ENCODE assay signal across 20 mouse cellular contexts in genomic region chr8:128650331-128650855, GRCm38 (mm10). TPM values are rescaled to one million over a fixed set of nuclear protein-coding genes. Genes with fewer than 3 reads are reported as not detected.
A peak's percentile ranks its signal among the peaks of the same experiment; 100 is the strongest.
DNase-seq lines count a peak whose midpoint lies in the region; ATAC-seq and TF ChIP-seq lines count a peak whose summit lies in the region.
"Had no signal": no experiment of that assay in that cellular context is flagged by ENCODE, and none has a peak within 500 bp of the region (broad histone marks: within the 10 kb centered on the region; RNA-seq: fewer than 3 reads in every experiment).

No protein-coding gene starts in this region.

- H3K27ac ChIP-seq in lung, postnatal 0 days (ENCODE audit: low read length) = no peak overlapping the region
- peak overlapping the region; percentile 72 for H3K27ac ChIP-seq in heart, embryonic 15.5 days
- no peak overlapping the region for H3K27ac ChIP-seq in forebrain, embryonic 12.5 days
- H3K27ac ChIP-seq: lung, embryonic 15.5 days; midbrain, embryonic 10.5 days; stomach, postnatal 0 days had no signal

- 76% methylated on average over 2 of the region's 2 CpGs for WGBS in lung, postnatal 0 days
- WGBS in heart, embryonic 15.5 days = 39% methylated on average over 2 of the region's 2 CpGs
- WGBS in forebrain, embryonic 12.5 days = 95% methylated on average over 2 of the region's 2 CpGs

- H3K9me3 ChIP-seq in lung, postnatal 0 days (ENCODE audit: low read length) = no peaks in the 10 kb centered on the region
- no peaks in the 10 kb centered on the region for H3K9me3 ChIP-seq in heart, embryonic 15.5 days (replicated peaks)
- H3K9me3 ChIP-seq in forebrain, embryonic 12.5 days = no peaks in the 10 kb centered on the region
- H3K9me3 ChIP-seq: lung, embryonic 15.5 days; midbrain, embryonic 10.5 days had no signal

- H3K27me3 ChIP-seq in lung, postnatal 0 days (replicated peaks; ENCODE audit: insufficient read depth, low read length) = no peaks in the 10 kb centered on the region
- no peaks in the 10 kb centered on the region for H3K27me3 ChIP-seq in heart, embryonic 15.5 days
- peaks cover 3% of the 10 kb centered on the region; the same call in 1 of the 2 replicates for H3K27me3 ChIP-seq in forebrain, embryonic 12.5 days
- H3K27me3 ChIP-seq: lung, embryonic 15.5 days had no signal

- no peaks in the 10 kb centered on the region for H3K36me3 ChIP-seq in lung, postnatal 0 days (ENCODE audit: insufficient read depth, low read length)
- no peaks in the 10 kb centered on the region for H3K36me3 ChIP-seq in heart, embryonic 15.5 days
- no peaks in the 10 kb centered on the region for H3K36me3 ChIP-seq in forebrain, embryonic 12.5 days (replicated peaks)
- H3K36me3 ChIP-seq: lung, embryonic 15.5 days; midbrain, embryonic 10.5 days had no signal

- DNase-seq in gastrocnemius, adult 8-10 months (ENCODE audit: low spot score in 2 of 2) = peak; percentile 11 to 27
- DNase-seq in gastrocnemius, postnatal 36 days = no peak
- DNase-seq in lung, postnatal 0 days (ENCODE audit: low spot score) = peak; percentile 18
- no peak for DNase-seq in lung, postnatal 25 days (ENCODE audit: low spot score)
- DNase-seq in skeletal muscle tissue, adult 2 months (ENCODE audit: low read depth, low spot score) = peak; percentile 49
- DNase-seq in lung, postnatal 4 days = no peak
- DNase-seq: adrenal gland, adult 2 months; B cell, adult 2 months; cerebellum, adult 8-10 months; forebrain, postnatal 0 days; kidney, adult 2 months; kidney, postnatal 36 days; retina, postnatal 1 day; thymus, postnatal 14 days had no signal

- intact Hi-C loops in gastrocnemius, postnatal 36 days (cut with DNase I) = no loop called here

- no peak overlapping the region for H3K4me3 ChIP-seq in lung, postnatal 0 days (ENCODE audit: low read depth, low read length)
- no peak overlapping the region for H3K4me3 ChIP-seq in heart, embryonic 15.5 days
- H3K4me3 ChIP-seq in forebrain, embryonic 12.5 days (replicated peaks) = no peak overlapping the region
- H3K4me3 ChIP-seq: lung, embryonic 15.5 days; midbrain, embryonic 10.5 days had no signal

- TF ChIP-seq CTCF in lung, postnatal 0 days (IDR thresholded peaks at IDR 0.05) = no peak

- ATAC-seq in lung, postnatal 0 days = no peak
- no peak; the same call in 1 of the 2 replicates for ATAC-seq in heart, embryonic 15.5 days (replicated peaks; ENCODE audit: insufficient number of reproducible peaks, insufficient read depth, low FRiP score, low read depth)
- ATAC-seq in forebrain, embryonic 12.5 days (ENCODE audit: low FRiP score) = no peak
- ATAC-seq: forebrain, postnatal 0 days; hindbrain, embryonic 16.5 days had no signal

- H3K9ac ChIP-seq in lung, postnatal 0 days (replicated peaks; ENCODE audit: low read depth) = no peak overlapping the region
- no peak overlapping the region for H3K9ac ChIP-seq in heart, embryonic 15.5 days
- H3K9ac ChIP-seq in forebrain, embryonic 12.5 days = no peak overlapping the region
- H3K9ac ChIP-seq: forebrain, postnatal 0 days; lung, embryonic 15.5 days had no signal

- no peak for TF ChIP-seq EP300 in lung, postnatal 0 days (IDR thresholded peaks at IDR 0.05)

- 0 out of 2 replicates have a peak, but pooled peaks cover 5% of the 10 kb centered on the region for H3K4me1 ChIP-seq in lung, postnatal 0 days (ENCODE audit: insufficient read depth, low read depth, low read length)
- H3K4me1 ChIP-seq in heart, embryonic 15.5 days (replicated peaks) = peaks cover 31% of the 10 kb centered on the region
- H3K4me1 ChIP-seq in forebrain, embryonic 12.5 days = peaks cover 15% of the 10 kb centered on the region

- H3K4me2 ChIP-seq in lung, postnatal 0 days (replicated peaks; ENCODE audit: low read depth, low read length) = no peak overlapping the region
- no peak overlapping the region for H3K4me2 ChIP-seq in heart, embryonic 15.5 days
- H3K4me2 ChIP-seq in forebrain, embryonic 12.5 days = no peak overlapping the region
- H3K4me2 ChIP-seq: lung, embryonic 15.5 days had no signal

RNA-seq across cellular contexts. Expression of gene Itgb1, which starts 35.1 kb away (rescaled TPM):
- 100 to 1,000 TPM; 151 to 175 (median 167) TPM for total RNA-seq in gastrocnemius, adult 8-10 months (2022)
- total RNA-seq in gastrocnemius, postnatal 36 days (2021) = 100 to 1,000 TPM; 157 to 177 TPM
- 344 and 369 TPM in 2 replicates for polyA plus RNA-seq in lung, postnatal 0 days (2015; fragmentation: Nextera tagmentation; extraction: Ambion mirVana)
- polyA plus RNA-seq in heart, embryonic 15.5 days (2015; fragmentation: Nextera tagmentation; extraction: Ambion mirVana) = 342 and 356 TPM in 2 replicates
- polyA plus RNA-seq in forebrain, embryonic 12.5 days (2016; fragmentation: Nextera tagmentation; extraction: Ambion mirVana) = 128 and 140 TPM in 2 replicates

Comparison
In these comparisons a context has a peak if more than half of its experiments do, and no peak if none do; other contexts are left out.
1. DNase-seq: peak in gastrocnemius, adult 8-10 months (2 of 2), lung, postnatal 0 days (single experiment) and skeletal muscle tissue, adult 2 months (single experiment); none in gastrocnemius, postnatal 36 days (0 of 2), lung, postnatal 25 days (single experiment) and lung, postnatal 4 days (0 of 2).